Mouse (Mus musculus) cerebral cortex, adult 2 months (tissue): ENCODE measurements around the gene Exd2.

Experiments
- WGBS: fragments of 180-500 bp; shearing (Covaris S2); methylation state at CpG from one replicate; pipeline ENCODE4 v1.1.7; 2018; 5-methylcytosine and 5-hydroxymethylcytosine counted together

Gene Exd2

DNA sequence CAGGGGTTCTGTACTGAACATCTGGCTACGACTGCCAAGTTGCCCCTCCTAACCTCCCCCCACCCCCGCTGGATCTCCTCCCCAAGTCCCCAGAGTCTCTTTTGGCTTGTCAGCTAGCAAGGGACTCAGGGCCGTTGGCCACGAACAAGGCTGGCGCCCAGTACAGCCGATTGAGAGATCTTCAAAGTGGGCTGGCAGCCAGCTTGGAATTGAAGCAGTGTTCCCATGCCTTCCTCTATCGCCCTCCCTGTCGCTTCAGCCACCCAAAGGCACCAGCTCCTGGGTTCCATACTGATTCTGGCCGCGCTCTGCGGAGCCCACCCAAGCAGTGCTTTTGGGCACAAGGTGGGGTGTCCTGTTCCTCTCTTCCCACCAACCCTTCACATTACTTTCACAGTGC is 86.8 kb downstream of the Exd2 start:
- 66% methylated on average over 11 of the region's 11 CpGs for WGBS
